Mouse (Mus musculus) spleen, adult 12 weeks (tissue): ENCODE measurements around the gene Mthfd2.

ENCODE experiments used
- DNase-seq: peaks from one replicate; pipeline ENCODE4 v3.0.0; 2022; ENCODE audit warnings: low spot score

Mthfd2 gene

GRCm38 (mm10) chr6:83268144-83269010 is 57.3 kb downstream of the Mthfd2 start:
- DNase-seq, result peak; percentile 18

GRCm38 (mm10) chr6:83267616-83268015 is 58.1 kb downstream of the Mthfd2 start:
- no peak for DNase-seq

- DNase-seq, result no peak
Observed at GRCm38 (mm10) chr6:83265653-83266052, 60.1 kb downstream of the Mthfd2 start.

GRCm38 (mm10) chr6:83265253-83265652 is 60.5 kb downstream of the Mthfd2 start:
- no peak for DNase-seq

GRCm38 (mm10) chr6:83264516-83264915 is 61.2 kb downstream of the Mthfd2 start:
- DNase-seq, result no peak
